Mouse (Mus musculus) adrenal gland, adult 18-20 months (tissue): Measurements from ENCODE around the gene Naaladl2. TPM values are rescaled to one million over a fixed set of nuclear protein-coding genes. Genes with fewer than 3 reads are reported as not detected.

Experiments used
- DNase-seq, 2 experiments: peaks; one replicate each; pipeline ENCODE4 v3.0.0; 2021 to 2022; ENCODE audit warnings: low spot score in 2 of 2
- total RNA-seq, 2 experiments: library from RNA; stranded (reverse); gene quantifications; 1 replicate in 1 of 2; 2 replicates in 1 of 2; pipeline ENCODE4 v1.2.3; 2021

The Naaladl2 gene
- total RNA-seq, 2 experiments from 2014 or later: 2.7 TPM

- no peak for DNase-seq
These were observed 1095.8 kb downstream of the Naaladl2 start for GRCm38 (mm10) chr3:24048217-24048616.

DNA sequence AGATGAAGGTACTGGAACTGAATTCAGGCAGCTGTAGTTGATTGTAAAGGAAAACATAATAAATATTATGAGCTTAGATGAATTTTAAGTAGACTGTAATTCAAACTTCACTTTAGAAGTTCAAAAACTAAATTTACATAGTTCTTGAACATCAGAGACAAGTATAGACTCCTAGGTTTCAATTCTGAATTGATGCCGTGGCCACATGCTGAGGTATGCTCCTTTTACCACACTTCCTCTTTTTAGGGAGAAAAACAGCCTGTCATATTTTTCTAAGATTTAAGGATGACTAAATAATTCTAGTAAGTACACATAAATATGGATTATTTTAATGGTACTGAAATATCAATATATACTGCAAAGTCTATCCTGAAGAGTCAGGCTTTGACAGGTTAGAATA lies 1142.3 kb downstream of the Naaladl2 start:
- no peak for DNase-seq

GRCm38 (mm10) chr3:23973727-23974126 lies 1170.3 kb downstream of the Naaladl2 start:
- no peak for DNase-seq

DNA sequence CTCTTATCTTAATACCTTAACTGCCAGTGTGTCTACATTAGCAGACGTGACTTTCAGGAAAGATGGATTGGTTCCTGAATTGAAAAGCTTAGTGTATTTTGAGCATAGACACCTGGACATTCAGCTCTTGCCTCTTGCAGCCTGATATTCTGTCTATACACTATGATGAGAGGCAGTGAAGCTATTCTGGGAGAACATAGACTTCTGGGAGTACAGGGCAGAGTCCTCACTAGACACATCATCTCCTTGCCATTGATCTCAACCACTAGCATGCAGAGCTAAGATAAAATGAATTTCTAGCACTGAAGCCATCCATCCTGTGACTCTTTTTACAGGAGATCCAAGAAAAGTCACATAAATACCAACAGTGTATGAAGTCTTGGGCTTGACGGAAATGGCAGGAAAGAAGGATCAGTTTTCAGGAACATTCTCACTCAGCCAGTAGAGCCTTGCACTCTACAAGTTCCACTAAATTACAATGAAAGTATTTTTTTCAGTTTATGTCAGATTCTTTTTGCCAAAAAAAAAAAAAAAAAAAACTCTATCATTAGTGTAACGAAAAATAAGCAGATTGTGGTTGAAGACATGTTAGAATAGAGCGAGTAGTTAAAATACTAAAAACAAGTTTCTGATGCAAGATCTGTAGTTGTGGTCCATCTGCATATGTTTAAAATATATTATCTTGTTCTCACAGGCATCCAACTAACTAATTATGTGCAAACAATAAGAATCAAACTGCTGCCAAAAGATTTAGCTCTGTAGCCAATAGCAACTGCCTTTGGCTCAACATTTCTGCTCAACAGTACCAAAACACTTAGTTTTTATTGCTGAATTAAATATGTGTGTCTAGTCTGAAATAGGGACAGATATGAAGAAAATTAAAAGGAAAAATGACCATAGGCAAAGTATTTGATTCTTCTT lies 1171.1 kb downstream of the Naaladl2 start:
- DNase-seq: no peak

- no peak for DNase-seq
These were observed 1181.0 kb downstream of the Naaladl2 start for GRCm38 (mm10) chr3:23962961-23963621.

DNA sequence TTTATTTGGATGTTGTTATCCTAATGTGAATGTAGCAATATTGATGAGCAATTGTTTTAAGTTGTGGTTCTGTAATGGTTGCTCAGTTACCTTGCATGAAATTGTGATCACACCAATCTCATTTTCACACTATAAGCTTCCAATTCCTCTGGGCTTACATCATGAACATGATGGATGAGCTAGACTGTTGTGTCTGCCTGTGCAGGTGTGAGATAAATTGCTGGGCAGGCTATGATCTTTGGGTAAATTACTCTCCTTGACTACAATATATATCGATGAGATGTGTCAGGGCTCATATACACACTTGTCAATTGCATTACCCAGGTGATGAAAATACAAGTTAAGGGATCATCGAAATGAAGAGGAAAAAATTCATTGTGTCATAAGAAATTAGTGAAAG lies 1197.9 kb downstream of the Naaladl2 start:
- no peak for DNase-seq

GRCm38 (mm10) chr3:23937299-23937698 lies 1206.8 kb downstream of the Naaladl2 start:
- no peak for DNase-seq

DNA sequence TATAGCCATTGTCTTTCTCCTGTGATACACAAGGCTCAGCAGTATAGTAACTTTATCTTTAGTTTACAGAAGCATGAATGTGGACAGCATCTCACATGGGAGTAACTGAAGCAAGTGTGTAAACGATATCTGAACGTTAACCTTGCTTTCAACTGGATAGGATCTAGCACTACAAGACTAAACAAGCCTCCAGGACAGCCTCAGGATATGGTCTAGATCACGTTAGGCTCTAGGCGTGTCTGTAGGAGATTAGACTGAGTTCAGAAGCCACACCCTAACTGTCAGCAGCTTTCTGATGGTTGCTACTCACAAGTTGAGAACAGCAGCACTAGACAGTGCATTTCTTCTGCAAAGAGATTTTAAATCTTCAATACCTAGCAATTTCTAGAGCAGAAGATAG lies 1216.0 kb downstream of the Naaladl2 start:
- no peak for DNase-seq

DNA sequence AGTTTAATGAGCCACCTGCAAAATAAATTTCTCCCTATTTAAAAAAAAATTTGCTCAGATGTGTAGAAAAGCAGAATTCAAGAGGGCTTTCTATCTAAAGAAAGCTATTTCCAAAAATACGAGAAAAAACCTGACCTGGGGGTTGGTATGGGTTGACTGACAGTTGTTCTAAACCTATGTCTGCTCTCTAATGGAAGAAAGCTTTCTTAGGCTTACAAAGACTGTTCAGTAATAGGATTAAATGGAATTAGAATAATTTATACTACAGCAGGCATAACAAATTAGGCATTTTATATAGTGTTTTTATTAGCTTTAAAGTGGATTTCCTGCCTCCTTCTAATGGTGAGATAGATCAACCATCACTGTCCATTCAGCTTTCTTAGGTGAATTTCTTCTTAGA lies 1236.4 kb downstream of the Naaladl2 start:
- no peak for DNase-seq

DNA sequence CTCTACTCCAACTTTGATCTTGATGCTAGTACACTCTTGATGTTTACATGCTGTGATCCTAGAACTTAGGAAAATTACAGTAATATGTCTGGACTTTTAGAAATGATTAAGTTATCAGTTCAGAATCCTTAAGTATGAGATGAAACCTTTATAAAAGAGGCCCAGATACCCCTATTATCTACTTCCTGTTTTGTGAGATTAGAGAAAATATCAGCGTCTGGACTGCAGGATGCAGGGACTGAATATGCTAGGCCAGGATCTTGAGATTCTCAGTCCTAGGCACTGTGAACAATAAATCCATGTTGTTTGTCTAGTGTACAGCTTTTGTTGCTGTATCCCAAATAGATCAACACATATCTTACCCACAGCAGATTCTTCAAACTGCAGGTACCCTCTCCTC lies 1278.4 kb downstream of the Naaladl2 start:
- no peak for DNase-seq

DNA sequence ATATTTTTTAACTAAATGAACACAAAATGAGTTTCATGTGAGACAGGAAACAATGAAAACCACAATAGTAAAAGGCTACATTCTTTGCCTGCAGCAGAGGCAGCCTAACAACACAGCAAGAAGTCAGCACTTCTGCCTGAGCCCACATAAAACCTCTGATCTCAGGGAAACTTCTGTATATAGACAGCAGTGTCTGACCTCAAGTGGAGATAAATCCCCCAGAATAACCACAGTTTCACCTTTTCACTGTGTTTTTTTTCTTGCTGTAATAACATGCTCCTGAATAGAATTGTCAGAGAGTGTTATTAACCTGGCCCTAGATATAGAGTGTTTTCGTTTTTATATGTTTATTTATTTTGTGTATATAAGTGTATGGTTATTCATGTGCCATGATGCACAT lies 1286.8 kb downstream of the Naaladl2 start:
- no peak for DNase-seq

GRCm38 (mm10) chr3:23817585-23817984 lies 1326.5 kb downstream of the Naaladl2 start:
- DNase-seq: no peak

GRCm38 (mm10) chr3:23758746-23759145 lies 1385.3 kb downstream of the Naaladl2 start:
- DNase-seq: no peak
